Mouse (Mus musculus) heart, postnatal 0 days (tissue): ENCODE measurements at regions not wholly inside any gene's neighbourhood (a gene's known extent, or its start where the extent isn't known, plus 50 kb on each side); places are given as distances from the start of the nearest gene placed in this dataset.

Experiments used
- ATAC-seq: fragments of 200-750 bp; cut with Nextera tagmentation; 2 replicates; pipeline ENCODE4 v1.8.0; 2017; ENCODE audit warnings: low read depth, moderate number of reproducible peaks, moderate library complexity; ENCODE audit not compliant: insufficient read depth
- DNase-seq: peaks from one replicate; pipeline ENCODE4 v3.0.0-alpha.2; 2016; ENCODE audit warnings: low spot score
- H3K27ac ChIP-seq: fragments of 300-500 bp; sonication (generic); 2 replicates; pipeline ENCODE4 v1.5.1; 2014; ENCODE audit warnings: low read depth, mild to moderate bottlenecking
- H3K27me3 ChIP-seq: fragments of 300-500 bp; sonication (generic); 2 replicates; pipeline ENCODE4 v1.6.1; 2014; ENCODE audit warnings: low read length, mixed read lengths; ENCODE audit not compliant: control insufficient read depth, insufficient read depth
- H3K36me3 ChIP-seq: fragments of 300-500 bp; sonication (generic); replicated peaks from 2 replicates; pipeline ENCODE4 v1.6.1; 2014; ENCODE audit warnings: low read length, mixed read lengths; ENCODE audit not compliant: control insufficient read depth, insufficient read depth
- H3K4me1 ChIP-seq: fragments of 300-500 bp; sonication (generic); 2 replicates; pipeline ENCODE4 v1.6.1; 2014; ENCODE audit warnings: antibody characterized with exemption; ENCODE audit not compliant: control insufficient read depth, insufficient read depth
- H3K4me2 ChIP-seq: fragments of 300-500 bp; sonication (generic); 2 replicates; pipeline ENCODE4 v1.6.1; 2014; ENCODE audit warnings: low read depth, mild to moderate bottlenecking, low read length, moderate library complexity
- H3K4me3 ChIP-seq: fragments of 300-500 bp; sonication (generic); 2 replicates; pipeline ENCODE4 v1.5.1; 2014; ENCODE audit warnings: low read depth, low read length
- H3K9ac ChIP-seq: fragments of 300-500 bp; sonication (generic); replicated peaks from 2 replicates; pipeline ENCODE4 v1.6.1; 2014; ENCODE audit warnings: low read depth, low read length, mixed read lengths
- H3K9me3 ChIP-seq: fragments of 300-500 bp; sonication (generic); replicated peaks from 2 replicates; pipeline ENCODE4 v1.6.1; 2016; ENCODE audit warnings: low read length; ENCODE audit not compliant: control insufficient read depth
- CTCF ChIP-seq: IDR thresholded peaks from 2 replicates; pipeline ENCODE4 v1.5.1; 2016; ENCODE audit warnings: antibody characterized with exemption, control low read depth, low read depth
- EP300 ChIP-seq: IDR thresholded peaks from 2 replicates; pipeline ENCODE4 v1.6.1; 2016; ENCODE audit warnings: antibody characterized with exemption, low read depth
- WGBS: fragments of 180-500 bp; shearing (Covaris S2); extraction: QIAGEN DNeasy Blood & Tissue Kit; methylation state at CpG from one replicate; pipeline ENCODE4 v1.1.7; 2014; 5-methylcytosine and 5-hydroxymethylcytosine counted together

DNA sequence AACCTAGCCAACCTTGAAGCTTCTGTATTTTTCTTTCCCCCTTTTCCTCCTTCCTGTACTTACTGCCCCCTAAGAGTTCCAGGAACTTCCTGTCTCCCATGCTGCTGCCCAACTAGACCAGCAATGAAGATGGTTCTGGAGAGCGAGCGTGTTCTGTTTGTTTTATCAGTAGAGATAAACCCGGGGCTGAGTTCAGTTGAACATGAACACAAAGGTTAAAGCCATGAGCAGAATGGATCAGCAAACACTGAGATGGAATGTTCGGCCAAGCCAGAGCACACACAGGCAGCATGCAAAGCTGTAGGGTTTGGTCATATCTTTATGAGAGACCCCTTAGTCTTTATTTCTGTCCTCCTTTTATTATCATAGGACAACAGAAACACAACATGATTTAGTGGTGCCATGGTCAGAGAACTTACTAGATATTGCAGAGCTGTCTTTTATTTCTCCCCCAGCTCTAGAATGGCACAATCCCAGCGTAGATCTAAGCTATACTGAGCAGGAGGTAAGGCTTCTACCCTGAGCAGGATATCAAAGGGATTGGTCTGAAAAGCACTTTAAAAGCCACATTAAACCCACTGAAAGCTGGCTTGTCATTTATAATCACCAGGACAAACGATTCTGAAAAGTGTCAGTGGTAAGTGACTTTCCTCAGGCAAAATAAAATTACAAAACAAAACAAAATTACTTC, 105.9 kb upstream of the Peli1 start:
- ATAC-seq: no peak
- TF ChIP-seq EP300 (no peak), CTCF (no peak)
- H3K36me3 ChIP-seq: no peaks in the 10 kb centered on the region
- H3K27ac ChIP-seq: no peak overlapping the region
- DNase-seq: no peak
- H3K4me3 ChIP-seq: no peak overlapping the region
- H3K4me2 ChIP-seq: no peak overlapping the region
- H3K9me3 ChIP-seq: no peaks in the 10 kb centered on the region
- H3K27me3 ChIP-seq: no peaks in the 10 kb centered on the region
- 28% methylated on average over 6 of the region's 6 CpGs for WGBS
- H3K4me1 ChIP-seq: peaks cover 15% of the 10 kb centered on the region
- H3K9ac ChIP-seq: no peak overlapping the region

GRCm38 (mm10) chr11:20985771-20986170, 105.3 kb upstream of the Peli1 start:
- TF ChIP-seq CTCF: no peak
- TF ChIP-seq EP300: no peak
- H3K27me3 ChIP-seq: no peaks in the 10 kb centered on the region
- no peak overlapping the region for H3K27ac ChIP-seq
- H3K4me3 ChIP-seq: no peak overlapping the region
- DNase-seq: no peak
- H3K36me3 ChIP-seq: no peaks in the 10 kb centered on the region
- peaks cover 15% of the 10 kb centered on the region for H3K4me1 ChIP-seq
- no peak overlapping the region for H3K4me2 ChIP-seq
- H3K9ac ChIP-seq: no peak overlapping the region
- no peaks in the 10 kb centered on the region for H3K9me3 ChIP-seq
- ATAC-seq: no peak
- WGBS: 52% methylated on average over 4 of the region's 4 CpGs

GRCm38 (mm10) chr11:20987171-20987815, 103.8 kb upstream of the Peli1 start:
- H3K4me1 ChIP-seq: peaks cover 15% of the 10 kb centered on the region
- no peak for ATAC-seq
- H3K9me3 ChIP-seq: no peaks in the 10 kb centered on the region

GRCm38 (mm10) chr11:20987841-20988251, 103.2 kb upstream of the Peli1 start:
- H3K27ac ChIP-seq: no peak overlapping the region
- no peaks in the 10 kb centered on the region for H3K9me3 ChIP-seq
- H3K4me2 ChIP-seq: no peak overlapping the region
- no peaks in the 10 kb centered on the region for H3K27me3 ChIP-seq
- peaks cover 15% of the 10 kb centered on the region for H3K4me1 ChIP-seq
- WGBS: 85% methylated on average over 11 of the region's 11 CpGs
- no peaks in the 10 kb centered on the region for H3K36me3 ChIP-seq
- DNase-seq (no peak), ATAC-seq (no peak)
- no peak for TF ChIP-seq EP300
- no peak for TF ChIP-seq CTCF
- H3K9ac ChIP-seq: no peak overlapping the region
- no peak overlapping the region for H3K4me3 ChIP-seq

More at GRCm38 (mm10) chr11:20987171-20987815, 103.8 kb upstream of the Peli1 start:
- Histone ChIP-seq H3K36me3 (no peaks in the 10 kb centered on the region), H3K27ac (no peak overlapping the region), H3K4me3 (no peak overlapping the region), H3K9ac (no peak overlapping the region), H3K27me3 (no peaks in the 10 kb centered on the region), H3K4me2 (no peak overlapping the region)
- 70% methylated on average over 5 of the region's 5 CpGs for WGBS
- no peak for TF ChIP-seq CTCF
- no peak for TF ChIP-seq EP300
- DNase-seq: no peak

- Histone ChIP-seq H3K27ac (no peak overlapping the region), H3K4me1 (peaks cover 15% of the 10 kb centered on the region), H3K4me2 (no peak overlapping the region), H3K36me3 (no peaks in the 10 kb centered on the region), H3K27me3 (no peaks in the 10 kb centered on the region), H3K9me3 (no peaks in the 10 kb centered on the region), H3K4me3 (no peak overlapping the region), H3K9ac (no peak overlapping the region)
- DNase-seq (no peak), ATAC-seq (no peak)
- 59% methylated on average over 3 of the region's 3 CpGs for WGBS
- no peak for TF ChIP-seq CTCF
- TF ChIP-seq EP300: no peak
Measured at GRCm38 (mm10) chr11:20988871-20989270, 102.2 kb upstream of the Peli1 start.

DNA sequence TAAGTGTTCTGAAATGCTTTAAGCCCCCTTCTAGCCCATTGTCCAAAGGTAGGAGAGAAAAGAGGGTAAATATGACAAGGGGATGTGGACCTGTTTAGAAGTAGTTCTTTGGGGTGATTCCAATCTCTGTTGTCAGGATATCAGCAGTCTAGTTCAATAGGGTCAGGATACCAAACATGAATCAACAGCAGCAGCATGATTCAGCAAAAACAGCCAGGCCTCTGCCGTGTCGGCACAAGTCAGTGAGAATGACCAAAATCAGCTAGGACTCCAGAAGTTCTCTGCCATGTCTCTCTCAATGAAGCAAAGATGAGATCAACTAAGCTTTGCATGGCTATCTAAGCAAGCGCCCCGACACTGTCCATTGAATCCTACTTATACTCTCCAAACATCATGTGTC, 97.5 kb upstream of the Peli1 start:
- Histone ChIP-seq H3K4me3 (no peak overlapping the region), H3K9me3 (no peaks in the 10 kb centered on the region), H3K4me2 (no peak overlapping the region), H3K36me3 (no peaks in the 10 kb centered on the region), H3K27me3 (no peaks in the 10 kb centered on the region), H3K27ac (no peak overlapping the region), H3K4me1 (no peaks in the 10 kb centered on the region), H3K9ac (no peak overlapping the region)
- TF ChIP-seq EP300 (no peak), CTCF (no peak)
- DNase-seq (no peak), ATAC-seq (no peak)
- 90% methylated on average over 4 of the region's 4 CpGs for WGBS
